Mouse (Mus musculus): ENCODE measurements around the gene Senp1. TPM values are rescaled to one million over a fixed set of nuclear protein-coding genes. Genes with fewer than 3 reads are reported as not detected.

Senp1 gene
- total RNA-seq, 1 experiment from 2014 or later = 58.2 TPM

GRCm38 (mm10) chr15:98070376-98070775 is 23.2 kb downstream of the Senp1 start:
- ATAC-seq (replicated peaks in 1 of 2; ENCODE audit: insufficient read depth in 1 of 2, low FRiP score in 2 of 2, low TSS enrichment in 1 of 2, low read depth in 1 of 2, poor library complexity in 2 of 2, severe bottlenecking in 2 of 2) = no peak

DNA sequence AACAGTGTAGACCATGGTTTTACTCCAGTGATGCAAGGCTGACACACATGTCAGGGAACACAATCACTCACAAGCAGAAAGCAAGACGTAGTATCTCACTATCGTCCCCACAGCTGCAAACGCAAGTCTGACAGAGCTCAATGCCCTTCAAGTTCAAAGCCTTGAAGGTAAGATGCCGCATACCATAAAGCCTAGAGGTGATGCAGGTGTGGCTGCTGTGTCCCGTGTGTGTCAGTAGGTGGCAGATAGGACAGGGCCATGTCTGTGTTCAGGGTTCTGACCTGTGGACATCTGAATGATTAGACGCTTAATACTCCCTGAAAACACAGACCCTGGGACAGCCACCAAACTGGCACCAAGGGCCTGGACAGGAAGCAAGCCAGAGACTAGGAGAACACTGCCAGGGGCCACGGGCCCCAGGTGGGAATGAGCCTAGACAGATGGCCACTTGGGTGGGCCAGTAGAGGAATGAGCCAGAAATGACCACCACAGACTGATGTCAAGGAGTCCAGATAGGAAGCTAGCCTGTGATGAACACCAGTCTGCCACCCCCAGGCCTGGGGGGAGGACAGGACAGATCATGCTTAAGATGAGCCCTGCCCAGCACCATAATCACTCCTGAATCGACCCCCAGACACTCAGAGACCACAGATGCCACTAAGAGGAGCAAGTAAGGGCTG is 23.8 kb downstream of the Senp1 start:
- no peak for ATAC-seq (replicated peaks in 1 of 2; ENCODE audit: insufficient read depth in 1 of 2, low FRiP score in 2 of 2, low TSS enrichment in 1 of 2, low read depth in 1 of 2, poor library complexity in 2 of 2, severe bottlenecking in 2 of 2)

DNA sequence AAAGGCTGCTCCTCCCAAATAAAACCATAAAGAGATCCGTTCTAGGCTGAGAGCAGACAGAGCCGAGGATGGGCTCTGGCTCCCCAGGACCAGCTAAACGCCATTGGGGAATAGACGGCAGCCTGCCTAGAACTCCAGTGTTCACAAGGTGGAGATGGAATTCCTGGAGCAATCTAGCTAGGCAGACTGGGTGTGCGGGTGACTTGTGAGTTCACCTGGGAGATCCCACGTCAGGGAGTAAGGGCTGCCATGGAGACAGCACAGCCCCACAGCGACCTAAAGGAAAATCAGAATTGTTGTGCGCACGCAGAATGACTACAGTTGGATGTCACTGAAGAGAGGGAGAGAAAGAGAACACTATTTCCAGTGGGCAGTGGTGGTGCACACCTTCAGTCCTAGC is 25.0 kb downstream of the Senp1 start:
- ATAC-seq (replicated peaks in 1 of 2; ENCODE audit: insufficient read depth in 1 of 2, low FRiP score in 2 of 2, low TSS enrichment in 1 of 2, low read depth in 1 of 2, poor library complexity in 2 of 2, severe bottlenecking in 2 of 2) = no peak

DNA sequence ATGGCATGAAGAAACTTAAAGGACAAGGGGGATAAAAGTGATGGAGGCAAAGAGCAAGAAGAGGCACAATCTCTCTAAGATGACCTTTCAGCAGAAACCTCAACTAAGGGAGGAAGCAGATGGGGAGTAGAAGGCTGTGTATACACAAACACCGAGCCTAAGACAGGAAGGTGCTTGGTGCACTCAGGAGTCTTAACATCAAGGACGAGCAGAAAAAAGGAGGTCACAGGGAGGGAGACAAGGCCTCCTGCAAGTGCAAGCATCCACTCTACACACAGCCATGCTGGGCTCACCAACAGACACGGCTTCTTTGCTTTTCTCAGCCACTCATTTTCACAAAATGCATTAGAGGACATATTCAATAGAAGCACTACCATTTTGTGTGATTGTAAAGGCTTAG is 26.1 kb downstream of the Senp1 start:
- ATAC-seq (replicated peaks in 1 of 2; ENCODE audit: insufficient read depth in 1 of 2, low FRiP score in 2 of 2, low TSS enrichment in 1 of 2, low read depth in 1 of 2, poor library complexity in 2 of 2, severe bottlenecking in 2 of 2) = no peak

DNA sequence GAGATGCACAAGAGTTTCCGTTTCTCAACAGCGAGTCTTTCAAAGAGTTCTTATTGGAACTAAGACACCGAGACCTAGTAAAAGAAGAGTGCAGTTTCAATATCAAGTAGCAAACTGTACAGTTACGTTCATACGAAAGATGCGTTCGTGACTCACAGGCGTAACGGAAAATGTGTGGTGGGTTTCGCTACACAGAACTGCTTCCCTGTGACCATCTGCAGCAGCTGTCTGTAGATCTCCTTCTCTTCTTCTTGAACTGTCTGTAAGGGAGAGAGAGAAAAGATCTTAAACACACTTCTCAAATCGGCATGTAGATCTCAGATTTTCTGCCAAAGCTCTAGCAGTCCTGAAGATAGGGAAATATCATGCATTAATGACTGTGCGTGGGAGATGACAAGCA is 26.9 kb downstream of the Senp1 start:
- ATAC-seq (replicated peaks in 1 of 2; ENCODE audit: insufficient read depth in 1 of 2, low FRiP score in 2 of 2, low TSS enrichment in 1 of 2, low read depth in 1 of 2, poor library complexity in 2 of 2, severe bottlenecking in 2 of 2) = no peak

DNA sequence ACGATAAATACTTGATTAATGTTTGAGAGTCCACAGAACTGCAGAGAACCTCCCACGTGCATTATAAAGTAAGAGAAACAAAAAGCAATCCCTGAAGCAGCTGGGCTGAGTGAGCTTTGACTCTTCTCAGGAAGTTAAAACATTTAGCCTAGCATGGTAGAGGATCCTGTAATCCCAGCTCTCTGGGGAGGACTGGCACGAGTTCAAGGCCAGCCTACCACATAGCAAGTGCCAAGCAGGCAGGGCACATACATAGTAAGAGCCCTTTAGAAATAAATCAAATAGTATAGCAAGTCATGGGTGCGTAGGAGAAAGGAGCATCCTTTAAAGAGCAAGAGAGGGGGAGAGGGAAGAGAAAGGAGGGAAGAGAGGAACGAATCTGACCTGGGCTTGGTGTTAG is 27.7 kb downstream of the Senp1 start:
- ATAC-seq (replicated peaks in 1 of 2; ENCODE audit: insufficient read depth in 1 of 2, low FRiP score in 2 of 2, low TSS enrichment in 1 of 2, low read depth in 1 of 2, poor library complexity in 2 of 2, severe bottlenecking in 2 of 2) = no peak

GRCm38 (mm10) chr15:98055246-98055645 is 38.3 kb downstream of the Senp1 start:
- no peak; a peak in 1 of 4 replicates for ATAC-seq (replicated peaks in 1 of 2; ENCODE audit: insufficient read depth in 1 of 2, low FRiP score in 2 of 2, low TSS enrichment in 1 of 2, low read depth in 1 of 2, poor library complexity in 2 of 2, severe bottlenecking in 2 of 2)

DNA sequence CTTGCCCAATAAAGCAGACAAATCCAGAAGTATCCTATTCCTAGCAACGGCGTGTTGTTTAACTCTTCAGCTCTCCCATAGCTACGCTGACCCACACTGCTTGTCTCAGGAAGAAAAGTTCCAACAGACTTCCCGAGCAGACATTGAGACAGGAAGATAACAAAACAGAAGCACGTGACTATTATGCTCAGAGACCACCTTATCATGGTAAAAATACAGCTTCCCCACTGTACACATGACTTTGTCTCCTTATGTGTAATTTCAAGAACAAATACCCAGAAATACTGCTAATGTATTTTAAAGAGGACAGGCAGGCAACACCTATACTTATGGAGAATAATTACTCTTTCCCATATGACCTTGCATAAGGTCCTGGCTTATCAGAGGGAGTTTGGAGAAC is 41.9 kb downstream of the Senp1 start:
- no peak for ATAC-seq (replicated peaks in 1 of 2; ENCODE audit: insufficient read depth in 1 of 2, low FRiP score in 2 of 2, low TSS enrichment in 1 of 2, low read depth in 1 of 2, poor library complexity in 2 of 2, severe bottlenecking in 2 of 2)

GRCm38 (mm10) chr15:98048918-98049700 is 44.4 kb downstream of the Senp1 start:
- ATAC-seq (replicated peaks in 1 of 2; ENCODE audit: insufficient read depth in 1 of 2, low FRiP score in 2 of 2, low TSS enrichment in 1 of 2, low read depth in 1 of 2, poor library complexity in 2 of 2, severe bottlenecking in 2 of 2) = no peak

GRCm38 (mm10) chr15:98044387-98044786 is 49.2 kb downstream of the Senp1 start:
- no peak for ATAC-seq (replicated peaks in 1 of 2; ENCODE audit: insufficient read depth in 1 of 2, low FRiP score in 2 of 2, low TSS enrichment in 1 of 2, low read depth in 1 of 2, poor library complexity in 2 of 2, severe bottlenecking in 2 of 2)

DNA sequence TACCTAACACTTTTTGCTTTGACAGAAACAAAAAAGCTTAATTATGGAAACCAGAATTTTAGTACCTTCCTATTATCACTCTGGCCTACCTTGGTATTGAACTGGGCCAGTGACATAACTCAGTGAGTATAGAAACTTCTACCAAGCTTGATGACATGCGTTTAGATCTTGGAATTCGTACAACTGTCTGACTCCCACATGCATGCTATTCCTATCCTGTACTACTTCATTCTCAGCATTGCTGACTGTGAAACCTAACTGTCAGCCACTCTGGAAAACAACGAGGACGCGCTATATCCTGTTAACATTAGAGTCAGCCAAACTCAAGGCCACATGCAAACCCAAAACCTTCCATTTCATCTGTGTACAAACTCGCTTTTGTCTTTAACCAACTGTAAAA is 49.6 kb downstream of the Senp1 start:
- ATAC-seq (replicated peaks in 1 of 2; ENCODE audit: insufficient read depth in 1 of 2, low FRiP score in 2 of 2, low TSS enrichment in 1 of 2, low read depth in 1 of 2, poor library complexity in 2 of 2, severe bottlenecking in 2 of 2) = no peak

DNA sequence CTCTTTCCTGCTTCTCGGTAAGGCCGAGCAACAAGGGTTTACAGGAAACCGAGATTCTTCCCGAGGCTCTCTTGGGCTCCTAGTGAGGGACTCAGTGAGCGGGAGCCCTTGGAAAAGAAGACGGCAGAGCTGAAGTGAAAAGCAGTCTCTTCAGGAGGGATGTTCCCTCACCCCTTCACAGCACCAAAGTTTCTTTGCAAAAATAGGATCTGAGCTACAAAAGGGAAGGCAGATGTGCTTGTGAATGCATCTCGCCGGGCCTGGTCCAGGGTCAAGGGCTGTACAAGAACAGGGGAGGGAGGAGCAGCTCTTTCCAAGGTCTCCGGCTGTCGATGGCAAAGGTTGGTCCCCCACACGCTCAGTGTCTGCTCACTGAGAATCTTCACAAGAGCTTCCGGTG is 51.0 kb downstream of the Senp1 start:
- no peak for ATAC-seq (replicated peaks in 1 of 2; ENCODE audit: insufficient read depth in 1 of 2, low FRiP score in 2 of 2, low TSS enrichment in 1 of 2, low read depth in 1 of 2, poor library complexity in 2 of 2, severe bottlenecking in 2 of 2)

DNA sequence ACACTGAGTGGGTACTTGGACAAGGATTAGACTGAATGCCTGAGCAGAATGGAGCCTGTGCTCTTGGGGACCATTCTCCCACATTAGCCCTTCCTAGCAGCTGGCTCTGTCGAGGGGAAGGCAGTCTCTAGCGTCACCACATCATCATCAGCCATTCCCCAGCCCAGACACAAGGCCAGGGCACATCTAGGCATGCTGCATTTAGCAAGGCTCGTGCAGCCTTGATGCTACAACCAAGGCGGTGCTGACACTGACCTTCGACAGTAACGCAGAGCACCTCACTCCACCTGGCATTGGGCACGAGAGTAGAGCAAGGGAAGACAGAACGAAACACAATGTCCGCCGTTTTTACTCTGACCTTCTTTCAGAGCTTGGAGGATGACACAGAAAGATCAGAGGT is 53.9 kb downstream of the Senp1 start:
- ATAC-seq (replicated peaks in 1 of 2; ENCODE audit: insufficient read depth in 1 of 2, low FRiP score in 2 of 2, low TSS enrichment in 1 of 2, low read depth in 1 of 2, poor library complexity in 2 of 2, severe bottlenecking in 2 of 2) = no peak; a peak in 1 of 4 replicates

DNA sequence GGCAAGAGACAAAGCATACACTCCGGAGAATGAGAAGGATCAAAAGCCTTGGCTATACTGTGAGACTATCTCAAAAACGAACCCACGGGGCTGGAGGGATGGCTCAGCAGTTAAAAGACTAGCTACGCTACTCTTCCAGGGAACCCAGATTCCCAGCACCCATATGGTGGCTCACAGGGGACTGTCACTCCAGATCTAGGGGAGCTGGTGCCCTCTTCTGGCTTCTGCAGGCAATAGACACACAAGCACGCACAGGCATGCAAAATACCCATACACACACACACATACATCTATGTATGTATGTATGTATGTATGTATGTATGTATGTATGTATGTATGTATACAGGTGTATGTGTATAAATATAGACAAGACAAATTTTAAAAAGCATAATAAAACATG is 57.0 kb downstream of the Senp1 start:
- no peak for ATAC-seq (replicated peaks in 1 of 2; ENCODE audit: insufficient read depth in 1 of 2, low FRiP score in 2 of 2, low TSS enrichment in 1 of 2, low read depth in 1 of 2, poor library complexity in 2 of 2, severe bottlenecking in 2 of 2)

GRCm38 (mm10) chr15:98035076-98035755 is 58.3 kb downstream of the Senp1 start:
- no peak for ATAC-seq (replicated peaks in 1 of 2; ENCODE audit: insufficient read depth in 1 of 2, low FRiP score in 2 of 2, low TSS enrichment in 1 of 2, low read depth in 1 of 2, poor library complexity in 2 of 2, severe bottlenecking in 2 of 2)

- ATAC-seq (replicated peaks in 1 of 2; ENCODE audit: insufficient read depth in 1 of 2, low FRiP score in 2 of 2, low TSS enrichment in 1 of 2, low read depth in 1 of 2, poor library complexity in 2 of 2, severe bottlenecking in 2 of 2) = no peak
These were observed 60.3 kb downstream of the Senp1 start for GRCm38 (mm10) chr15:98033233-98033748.

- no peak for ATAC-seq (replicated peaks in 1 of 2; ENCODE audit: insufficient read depth in 1 of 2, low FRiP score in 2 of 2, low TSS enrichment in 1 of 2, low read depth in 1 of 2, poor library complexity in 2 of 2, severe bottlenecking in 2 of 2)
These were observed 63.7 kb downstream of the Senp1 start for GRCm38 (mm10) chr15:98029798-98030197.

Measured in hematopoietic stem cell, adult 5-6 weeks (primary cell).